Mouse (Mus musculus) forebrain, embryonic 12.5 days (tissue): Measurements from ENCODE around the gene Gm20388. TPM values are rescaled to one million over a fixed set of nuclear protein-coding genes. Genes with fewer than 3 reads are reported as not detected.

ENCODE experiments used
- ATAC-seq: fragments of 200-750 bp; cut with Nextera tagmentation; 2 replicates; pipeline ENCODE4 v1.8.0; 2017; ENCODE audit warnings: moderate TSS enrichment; ENCODE audit not compliant: low FRiP score
- H3K27ac ChIP-seq: fragments of 300-500 bp; sonication (generic); 2 replicates; pipeline ENCODE4 v1.5.1; 2016; ENCODE audit warnings: mild to moderate bottlenecking
- H3K27me3 ChIP-seq: fragments of 300-500 bp; sonication (generic); 2 replicates; pipeline ENCODE4 v1.6.1; 2016; ENCODE audit warnings: mild to moderate bottlenecking
- H3K36me3 ChIP-seq: fragments of 300-500 bp; sonication (generic); replicated peaks from 2 replicates; pipeline ENCODE4 v1.6.1; 2016; ENCODE audit warnings: mild to moderate bottlenecking
- H3K4me1 ChIP-seq: fragments of 300-500 bp; sonication (generic); 2 replicates; pipeline ENCODE4 v1.6.1; 2016
- H3K4me2 ChIP-seq: fragments of 300-500 bp; sonication (generic); 2 replicates; pipeline ENCODE4 v1.6.1; 2016; ENCODE audit warnings: mild to moderate bottlenecking, moderate library complexity
- H3K4me3 ChIP-seq: fragments of 300-500 bp; sonication (generic); replicated peaks from 2 replicates; pipeline ENCODE4 v1.5.1; 2016; ENCODE audit warnings: mild to moderate bottlenecking
- H3K9ac ChIP-seq: fragments of 300-500 bp; sonication (generic); 2 replicates; pipeline ENCODE4 v1.6.1; 2016; ENCODE audit warnings: mild to moderate bottlenecking
- H3K9me3 ChIP-seq: fragments of 300-500 bp; sonication (generic); 2 replicates; pipeline ENCODE4 v1.6.1; 2016
- WGBS: fragments of 180-500 bp; shearing (Covaris S2); methylation state at CpG from one replicate; pipeline ENCODE4 v1.1.7; 2016; 5-methylcytosine and 5-hydroxymethylcytosine counted together
- polyA plus RNA-seq: library from polyadenylated mRNA; unstranded; fragments of >200 nt; fragmentation: Nextera tagmentation; extraction: Ambion mirVana; gene quantifications from 2 replicates; pipeline ENCODE4 v1.2.1, GENCODE M21; 2016

The Gm20388 gene
- polyA plus RNA-seq, 1 experiment from 2014 or later, result not detected

- H3K9me3 ChIP-seq, result no peaks in the 10 kb centered on the region
- peaks cover 20% of the 10 kb centered on the region; the same call in 1 of the 2 replicates for H3K27me3 ChIP-seq
- no peaks in the 10 kb centered on the region for H3K36me3 ChIP-seq
- no peak overlapping the region for H3K9ac ChIP-seq
- H3K27ac ChIP-seq, result no peak overlapping the region
- peaks cover 62% of the 10 kb centered on the region for H3K4me1 ChIP-seq
- no peak overlapping the region for H3K4me2 ChIP-seq
- H3K4me3 ChIP-seq, result no peak overlapping the region
- 72% methylated on average over 4 of the region's 4 CpGs for WGBS
- ATAC-seq, result no peak
These were observed 553.9 kb downstream of the Gm20388 start for GRCm38 (mm10) chr8:120464585-120464937.

- peak overlapping the region; percentile 76 for H3K27ac ChIP-seq
- H3K36me3 ChIP-seq, result no peaks in the 10 kb centered on the region
- no peak overlapping the region for H3K4me2 ChIP-seq
- peak; percentile 62 for ATAC-seq
- H3K9me3 ChIP-seq, result no peaks in the 10 kb centered on the region
- peaks cover 19% of the 10 kb centered on the region; the same call in 1 of the 2 replicates for H3K27me3 ChIP-seq
- H3K4me1 ChIP-seq, result peaks cover 55% of the 10 kb centered on the region
- 14% methylated on average over 8 of the region's 8 CpGs for WGBS
- H3K9ac ChIP-seq, result 0 out of 2 replicates have a peak overlapping the region, but pooled peaks have one; percentile 5
- no peak overlapping the region for H3K4me3 ChIP-seq
These were observed 555.1 kb downstream of the Gm20388 start for GRCm38 (mm10) chr8:120465710-120466109.

GRCm38 (mm10) chr8:120466266-120466665 lies 555.6 kb downstream of the Gm20388 start:
- Histone ChIP-seq H3K27ac (peak overlapping the region; percentile 76), H3K36me3 (no peaks in the 10 kb centered on the region), H3K4me3 (no peak overlapping the region), H3K9me3 (no peaks in the 10 kb centered on the region), H3K9ac (0 out of 2 replicates have a peak overlapping the region, but pooled peaks have one; percentile 5), H3K27me3 (peaks cover 14% of the 10 kb centered on the region; the same call in 1 of the 2 replicates), H3K4me1 (peaks cover 55% of the 10 kb centered on the region), H3K4me2 (no peak overlapping the region)
- ATAC-seq, result no peak
- 48% methylated on average over 10 of the region's 10 CpGs for WGBS

GRCm38 (mm10) chr8:120467598-120467997 lies 557.0 kb downstream of the Gm20388 start:
- H3K4me3 ChIP-seq, result no peak overlapping the region
- peaks cover 14% of the 10 kb centered on the region; the same call in 1 of the 2 replicates for H3K27me3 ChIP-seq
- no peaks in the 10 kb centered on the region for H3K36me3 ChIP-seq
- no peak for ATAC-seq
- no peak overlapping the region for H3K9ac ChIP-seq
- no peak overlapping the region for H3K4me2 ChIP-seq
- no peak overlapping the region for H3K27ac ChIP-seq
- H3K4me1 ChIP-seq, result peaks cover 55% of the 10 kb centered on the region
- 86% methylated on average over 7 of the region's 7 CpGs for WGBS
- no peaks in the 10 kb centered on the region for H3K9me3 ChIP-seq

- Histone ChIP-seq H3K36me3 (no peaks in the 10 kb centered on the region), H3K4me2 (no peak overlapping the region), H3K27ac (no peak overlapping the region), H3K9ac (no peak overlapping the region), H3K4me3 (no peak overlapping the region), H3K4me1 (peaks cover 72% of the 10 kb centered on the region), H3K9me3 (no peaks in the 10 kb centered on the region), H3K27me3 (peaks cover 18% of the 10 kb centered on the region; the same call in 1 of the 2 replicates)
- 93% methylated on average over 12 of the region's 12 CpGs for WGBS
- ATAC-seq, result no peak
These were observed 559.5 kb downstream of the Gm20388 start for GRCm38 (mm10) chr8:120470170-120470569.

GRCm38 (mm10) chr8:120471166-120471565 lies 560.5 kb downstream of the Gm20388 start:
- 4% methylated on average over 7 of the region's 7 CpGs for WGBS
- Histone ChIP-seq H3K4me2 (no peak overlapping the region), H3K27me3 (peaks cover 18% of the 10 kb centered on the region; the same call in 1 of the 2 replicates), H3K9ac (no peak overlapping the region), H3K4me1 (peaks cover 72% of the 10 kb centered on the region), H3K4me3 (no peak overlapping the region), H3K27ac (peak overlapping the region; percentile 59; the same call in 1 of the 2 replicates), H3K36me3 (no peaks in the 10 kb centered on the region), H3K9me3 (no peaks in the 10 kb centered on the region)
- peak; percentile 35 for ATAC-seq

- ATAC-seq, result no peak
- Histone ChIP-seq H3K4me1 (peaks cover 72% of the 10 kb centered on the region), H3K36me3 (no peaks in the 10 kb centered on the region), H3K4me2 (peak overlapping the region; percentile 3; the same call in 1 of the 2 replicates), H3K4me3 (no peak overlapping the region), H3K9ac (no peak overlapping the region), H3K27ac (peak overlapping the region; percentile 74), H3K27me3 (peaks cover 13% of the 10 kb centered on the region; the same call in 1 of the 2 replicates), H3K9me3 (no peaks in the 10 kb centered on the region)
- WGBS, result 71% methylated on average over 2 of the region's 2 CpGs
These were observed 561.1 kb downstream of the Gm20388 start for GRCm38 (mm10) chr8:120471752-120472151.

- Histone ChIP-seq H3K4me2 (peak overlapping the region; percentile 3; the same call in 1 of the 2 replicates), H3K36me3 (no peaks in the 10 kb centered on the region), H3K27ac (peak overlapping the region; percentile 74), H3K4me1 (peaks cover 72% of the 10 kb centered on the region), H3K4me3 (no peak overlapping the region), H3K9me3 (no peaks in the 10 kb centered on the region), H3K27me3 (peaks cover 10% of the 10 kb centered on the region; the same call in 1 of the 2 replicates), H3K9ac (no peak overlapping the region)
- WGBS, result 49% methylated on average over 16 of the region's 16 CpGs
- ATAC-seq, result no peak
These were observed 561.6 kb downstream of the Gm20388 start for GRCm38 (mm10) chr8:120472230-120472629.

- H3K4me1 ChIP-seq, result peaks cover 84% of the 10 kb centered on the region
- no peaks in the 10 kb centered on the region for H3K36me3 ChIP-seq
- no peak overlapping the region for H3K4me2 ChIP-seq
- no peaks in the 10 kb centered on the region for H3K9me3 ChIP-seq
- WGBS, result 83% methylated on average over 13 of the region's 13 CpGs
- H3K9ac ChIP-seq, result no peak overlapping the region
- 0 out of 2 replicates have a peak, but pooled peaks cover 4% of the 10 kb centered on the region for H3K27me3 ChIP-seq
- no peak for ATAC-seq
- H3K4me3 ChIP-seq, result no peak overlapping the region
- H3K27ac ChIP-seq, result no peak overlapping the region
These were observed 563.2 kb downstream of the Gm20388 start for GRCm38 (mm10) chr8:120473729-120474364.

- Histone ChIP-seq H3K27ac (no peak overlapping the region), H3K4me3 (no peak overlapping the region), H3K4me2 (no peak overlapping the region), H3K9me3 (no peaks in the 10 kb centered on the region), H3K27me3 (0 out of 2 replicates have a peak, but pooled peaks cover 4% of the 10 kb centered on the region), H3K36me3 (no peaks in the 10 kb centered on the region), H3K4me1 (peaks cover 91% of the 10 kb centered on the region), H3K9ac (no peak overlapping the region)
- no peak for ATAC-seq
- 85% methylated on average over 11 of the region's 11 CpGs for WGBS
These were observed 564.0 kb downstream of the Gm20388 start for GRCm38 (mm10) chr8:120474496-120475235.

- Histone ChIP-seq H3K27me3 (0 out of 2 replicates have a peak, but pooled peaks cover 4% of the 10 kb centered on the region), H3K4me3 (no peak overlapping the region), H3K4me2 (no peak overlapping the region), H3K27ac (peak overlapping the region; percentile 82; the same call in 1 of the 2 replicates), H3K36me3 (no peaks in the 10 kb centered on the region), H3K9me3 (no peaks in the 10 kb centered on the region), H3K4me1 (peaks cover 88% of the 10 kb centered on the region), H3K9ac (no peak overlapping the region)
- no peak for ATAC-seq
- 71% methylated on average over 10 of the region's 10 CpGs for WGBS
These were observed 565.0 kb downstream of the Gm20388 start for GRCm38 (mm10) chr8:120475462-120476201.
